Mouse (Mus musculus): ENCODE results near the gene Coro1b. TPM values are rescaled to one million over a fixed set of nuclear protein-coding genes. Genes with fewer than 3 reads are reported as not detected.

The Coro1b gene
- total and polyA plus RNA-seq, 2 experiments from 2014 or later: 95.2 to 116 TPM

DNA sequence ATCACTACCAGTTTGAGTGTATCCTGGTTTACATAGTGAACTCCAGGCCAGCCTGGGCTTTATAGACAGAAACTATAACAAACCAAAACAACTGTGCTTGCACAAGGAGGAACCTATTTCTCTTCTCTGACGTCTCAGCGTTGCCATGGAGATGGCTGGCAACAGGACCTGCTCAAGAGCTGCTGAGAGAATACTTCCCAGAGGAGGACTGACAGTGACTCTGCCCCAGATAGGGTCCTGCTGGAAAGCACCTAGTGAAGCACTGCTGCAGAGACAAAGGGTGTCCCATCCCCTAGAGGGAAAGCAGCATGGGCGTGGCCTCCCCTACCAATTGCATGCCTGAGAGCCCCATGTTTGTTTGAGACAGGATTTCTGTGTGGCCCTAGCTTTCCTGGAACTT is 33.5 kb downstream of the Coro1b start:
- WGBS: 40% methylated on average over 3 of the region's 3 CpGs
- Histone ChIP-seq H3K36me3 (ENCODE audit: insufficient read depth, low read length) (no peaks in the 10 kb centered on the region), H3K9ac (replicated peaks; ENCODE audit: low read length, poor library complexity, severe bottlenecking) (no peak overlapping the region), H3K4me1 (ENCODE audit: insufficient read depth, low read length) (peaks cover 4% of the 10 kb centered on the region; the same call in 1 of the 2 replicates), H3K27me3 (ENCODE audit: insufficient read depth, low read length) (no peaks in the 10 kb centered on the region), H3K9me3 (ENCODE audit: low read length) (no peaks in the 10 kb centered on the region), H3K4me2 (ENCODE audit: low read depth, low read length, poor library complexity, severe bottlenecking) (no peak overlapping the region), H3K4me3 (ENCODE audit: low read depth, low read length) (no peak overlapping the region), H3K27ac (ENCODE audit: low read depth, low read length) (no peak overlapping the region)
- no peak for ATAC-seq (ENCODE audit: low FRiP score)
- peak; percentile 79 for DNase-seq (ENCODE audit: low spot score)
- no peak for TF ChIP-seq CTCF (IDR thresholded peaks at IDR 0.05)

DNA sequence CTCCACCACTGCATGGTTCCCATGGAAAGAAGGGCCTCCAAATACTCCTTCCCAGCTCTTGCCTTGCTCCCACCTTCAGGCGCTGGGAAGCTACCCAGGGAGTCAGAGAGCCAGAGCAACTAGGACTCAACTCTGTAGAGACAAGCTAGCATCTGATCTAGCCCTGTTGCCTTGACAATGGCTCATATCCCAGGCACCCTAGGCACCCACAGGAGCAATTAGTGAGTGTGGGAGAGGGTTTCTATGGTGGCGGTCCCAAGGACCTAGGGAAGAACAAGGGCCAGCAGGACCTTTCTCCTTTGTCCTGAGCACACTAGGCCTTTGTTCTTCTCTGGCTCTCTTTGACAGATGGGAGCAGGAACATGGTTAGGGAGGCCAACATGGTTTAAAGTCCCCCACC is 35.3 kb downstream of the Coro1b start:
- H3K9me3 ChIP-seq (ENCODE audit: low read length): no peaks in the 10 kb centered on the region

DNA sequence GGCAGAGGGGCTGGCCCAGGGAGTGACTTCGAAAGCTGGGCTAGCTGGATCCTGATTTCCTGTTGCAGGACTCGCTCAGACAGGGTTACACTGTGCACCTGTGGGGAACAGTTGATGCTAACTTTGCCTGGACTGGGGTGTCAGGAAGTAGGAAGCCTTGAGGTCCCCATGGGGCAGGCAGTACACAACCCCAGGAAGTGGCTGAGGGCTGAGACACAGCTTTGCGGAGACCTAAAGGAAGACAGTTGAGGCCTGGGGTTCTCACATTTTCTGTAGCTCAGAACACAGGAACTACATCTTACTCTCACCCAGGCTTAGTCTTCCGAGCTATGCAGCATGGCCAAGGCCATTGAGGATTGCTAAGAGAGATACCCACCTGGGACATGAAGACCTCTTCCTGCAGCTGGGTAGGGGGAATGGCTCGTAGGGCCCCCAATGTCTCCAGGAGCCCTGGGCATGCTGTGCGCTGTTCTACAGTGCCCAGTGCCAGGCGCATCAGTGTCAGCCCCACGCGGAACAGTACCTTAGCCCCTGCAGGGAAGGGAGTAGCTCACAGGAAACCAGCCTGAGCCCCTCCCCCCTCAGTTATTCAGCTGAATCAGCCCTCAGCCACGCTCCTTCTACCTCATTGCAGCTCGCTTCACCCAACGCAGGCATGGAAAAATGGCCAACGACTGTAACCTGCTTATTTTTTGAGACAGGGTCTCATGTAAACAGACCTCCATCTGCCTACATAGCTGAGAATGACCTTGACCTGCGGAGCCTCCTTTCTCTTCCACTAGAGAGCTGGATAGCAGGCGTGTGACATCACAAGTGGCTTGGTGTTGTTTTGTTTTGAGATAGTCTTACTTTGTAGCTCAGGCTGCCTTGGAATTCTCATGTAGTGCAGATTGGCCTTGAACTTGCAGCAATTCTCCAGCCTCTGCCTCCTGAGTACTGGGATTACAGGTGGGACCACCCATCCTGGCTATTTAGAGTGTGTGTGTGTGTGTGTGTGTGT is 36.9 kb downstream of the Coro1b start:
- no peak overlapping the region for H3K9ac ChIP-seq (replicated peaks; ENCODE audit: low read length, poor library complexity, severe bottlenecking)
- H3K4me1 ChIP-seq (ENCODE audit: insufficient read depth, low read length): peaks cover 4% of the 10 kb centered on the region; the same call in 1 of the 2 replicates
- no peak overlapping the region for H3K4me3 ChIP-seq (ENCODE audit: low read depth, low read length)
- 70% methylated on average over 15 of the region's 15 CpGs for WGBS
- no peak for TF ChIP-seq CTCF (IDR thresholded peaks at IDR 0.05)
- no peaks in the 10 kb centered on the region for H3K36me3 ChIP-seq (ENCODE audit: insufficient read depth, low read length)
- no peaks in the 10 kb centered on the region for H3K27me3 ChIP-seq (ENCODE audit: insufficient read depth, low read length)
- no peak overlapping the region for H3K27ac ChIP-seq (ENCODE audit: low read depth, low read length)
- ATAC-seq (ENCODE audit: low FRiP score) (no peak), DNase-seq (ENCODE audit: low spot score) (no peak)
- H3K4me2 ChIP-seq (ENCODE audit: low read depth, low read length, poor library complexity, severe bottlenecking): no peak overlapping the region
- no peaks in the 10 kb centered on the region for H3K9me3 ChIP-seq (ENCODE audit: low read length)

More for the DNA sequence above, 35.3 kb downstream of the Coro1b start:
- H3K4me1 ChIP-seq (ENCODE audit: insufficient read depth, low read length): peaks cover 4% of the 10 kb centered on the region; the same call in 1 of the 2 replicates
- no peaks in the 10 kb centered on the region for H3K36me3 ChIP-seq (ENCODE audit: insufficient read depth, low read length)
- H3K9ac ChIP-seq (replicated peaks; ENCODE audit: low read length, poor library complexity, severe bottlenecking): no peak overlapping the region
- no peak for DNase-seq (ENCODE audit: low spot score)
- no peaks in the 10 kb centered on the region for H3K27me3 ChIP-seq (ENCODE audit: insufficient read depth, low read length)
- TF ChIP-seq CTCF (IDR thresholded peaks at IDR 0.05): no peak
- ATAC-seq (ENCODE audit: low FRiP score): no peak
- H3K4me3 ChIP-seq (ENCODE audit: low read depth, low read length): no peak overlapping the region
- H3K4me2 ChIP-seq (ENCODE audit: low read depth, low read length, poor library complexity, severe bottlenecking): no peak overlapping the region
- 65% methylated on average over 2 of the region's 2 CpGs for WGBS
- H3K27ac ChIP-seq (ENCODE audit: low read depth, low read length): no peak overlapping the region

DNA sequence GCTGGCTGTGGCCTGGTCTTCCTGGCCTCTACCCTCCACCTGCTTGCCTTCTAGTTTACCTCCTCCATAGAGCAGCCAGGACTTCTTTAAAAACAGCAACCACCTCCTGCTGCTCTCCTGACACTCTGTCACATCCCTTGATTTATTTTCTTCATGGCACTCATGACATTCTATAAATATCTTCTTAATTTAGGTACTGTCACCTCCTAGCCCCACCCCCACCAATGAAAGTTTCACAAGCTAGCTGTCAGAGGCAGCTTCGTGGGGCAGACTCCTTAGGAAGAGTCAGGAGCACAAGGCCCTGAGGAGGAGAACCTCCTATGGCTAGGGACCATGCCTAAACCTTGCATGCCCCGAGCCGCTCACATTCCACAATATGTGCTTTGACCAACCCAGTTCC is 38.9 kb downstream of the Coro1b start:
- Histone ChIP-seq H3K27me3 (ENCODE audit: insufficient read depth, low read length) (no peaks in the 10 kb centered on the region), H3K4me1 (ENCODE audit: insufficient read depth, low read length) (no peaks in the 10 kb centered on the region), H3K27ac (ENCODE audit: low read depth, low read length) (no peak overlapping the region), H3K36me3 (ENCODE audit: insufficient read depth, low read length) (no peaks in the 10 kb centered on the region), H3K4me3 (ENCODE audit: low read depth, low read length) (no peak overlapping the region), H3K9me3 (ENCODE audit: low read length) (no peaks in the 10 kb centered on the region), H3K9ac (replicated peaks; ENCODE audit: low read length, poor library complexity, severe bottlenecking) (no peak overlapping the region), H3K4me2 (ENCODE audit: low read depth, low read length, poor library complexity, severe bottlenecking) (no peak overlapping the region)
- WGBS: 74% methylated on average over 3 of the region's 3 CpGs
- DNase-seq (ENCODE audit: low spot score) (no peak), ATAC-seq (ENCODE audit: low FRiP score) (no peak)
- TF ChIP-seq CTCF (IDR thresholded peaks at IDR 0.05): no peak

DNA sequence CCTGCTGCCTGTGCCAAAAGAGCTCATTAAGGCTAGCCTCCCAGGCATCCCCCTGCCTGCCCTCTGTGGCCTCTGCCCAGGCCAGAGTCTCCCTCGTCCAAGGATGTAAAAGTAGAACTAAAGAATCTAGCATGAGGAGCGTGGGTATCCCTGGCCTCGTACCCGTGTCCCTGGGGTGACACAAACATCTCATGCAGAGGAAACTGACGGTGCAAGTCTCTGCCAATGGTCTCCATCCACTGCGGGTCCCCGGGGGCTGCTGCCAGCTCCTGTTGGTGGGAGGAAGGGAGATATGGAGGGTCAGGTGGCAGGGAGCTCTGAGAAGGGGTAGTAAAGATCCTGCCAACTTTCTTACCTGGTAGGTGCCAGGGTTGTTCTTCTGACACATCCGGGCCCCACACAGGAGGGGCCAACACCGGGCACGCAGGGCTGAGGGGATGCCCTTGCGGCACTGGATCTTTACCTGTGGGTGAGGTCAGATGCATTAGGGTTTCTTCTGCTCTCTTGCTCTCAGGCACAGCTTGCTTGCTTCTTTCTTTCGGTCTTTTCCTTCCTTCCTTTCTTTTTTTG is 40.7 kb downstream of the Coro1b start:
- H3K4me3 ChIP-seq (ENCODE audit: low read depth, low read length): no peak overlapping the region
- ATAC-seq (ENCODE audit: low FRiP score) (no peak), DNase-seq (ENCODE audit: low spot score) (no peak)
- peaks cover 10% of the 10 kb centered on the region for H3K4me1 ChIP-seq (ENCODE audit: insufficient read depth, low read length)
- no peak overlapping the region for H3K4me2 ChIP-seq (ENCODE audit: low read depth, low read length, poor library complexity, severe bottlenecking)
- no peak overlapping the region for H3K9ac ChIP-seq (replicated peaks; ENCODE audit: low read length, poor library complexity, severe bottlenecking)
- no peak overlapping the region for H3K27ac ChIP-seq (ENCODE audit: low read depth, low read length)
- H3K9me3 ChIP-seq (ENCODE audit: low read length): no peaks in the 10 kb centered on the region
- no peak for TF ChIP-seq CTCF (IDR thresholded peaks at IDR 0.05)
- peaks cover 3% of the 10 kb centered on the region; the same call in 1 of the 2 replicates for H3K36me3 ChIP-seq (ENCODE audit: insufficient read depth, low read length)
- whole genome bisulfite sequencing: 86% methylated on average over 12 of the region's 12 CpGs
- no peaks in the 10 kb centered on the region for H3K27me3 ChIP-seq (ENCODE audit: insufficient read depth, low read length)

Data from midbrain, postnatal 0 days (tissue).